In genomic region chr17:70963546-70963945, GRCm38 (mm10) we compare ENCODE assay signal across 8 mouse cellular contexts. TPM values are rescaled to one million over a fixed set of nuclear protein-coding genes. Genes with fewer than 3 reads are reported as not detected.
A peak's percentile ranks its signal among the peaks of the same experiment; 100 is the strongest.
DNase-seq lines count a peak whose midpoint lies in the region; ATAC-seq and TF ChIP-seq lines count a peak whose summit lies in the region.
"Not testable (repeated sequence)": the region's sequence is repeated elsewhere in the genome, so short reads cannot be mapped to it uniquely, and the experiment has no call there.

No protein-coding gene starts in this region.

- not testable (repeated sequence) for H3K4me1 ChIP-seq in hindbrain, embryonic 15.5 days (replicated peaks); lung, postnatal 0 days (ENCODE audit: insufficient read depth, low read depth, low read length)

- peak; percentile 67 for DNase-seq in NIH3T3 (ENCODE audit: low read depth)
- DNase-seq in cerebellum, postnatal 25 days: peak; percentile 71 to 86
- DNase-seq in gastrocnemius, adult 2 months: peak; percentile 87
- DNase-seq in layer of hippocampus, postnatal 25 days (ENCODE audit: extremely low spot score in 1 of 2, low spot score in 1 of 2): peak; percentile 91 to 100
- DNase-seq in lung, postnatal 0 days (ENCODE audit: low spot score): peak; percentile 81
- peak; percentile 91 for DNase-seq in ovary, postnatal 36 days (ENCODE audit: low spot score)
- DNase-seq in thymus, postnatal 4 days: peak; percentile 82

- not testable (repeated sequence) for H3K4me3 ChIP-seq in gastrocnemius, adult 2 months; hindbrain, embryonic 15.5 days; lung, postnatal 0 days (ENCODE audit: low read depth, low read length)

- H3K4me2 ChIP-seq in hindbrain, embryonic 15.5 days; lung, postnatal 0 days (replicated peaks; ENCODE audit: low read depth, low read length): not testable (repeated sequence)

- H3K9me3 ChIP-seq in hindbrain, embryonic 15.5 days; lung, postnatal 0 days (ENCODE audit: low read length): not testable (repeated sequence)

- 71% methylated on average over 13 of the region's 13 CpGs for WGBS in hindbrain, embryonic 15.5 days
- WGBS in lung, postnatal 0 days: 87% methylated on average over 13 of the region's 13 CpGs

- H3K27ac ChIP-seq in gastrocnemius, adult 2 months; hindbrain, embryonic 15.5 days (replicated peaks); lung, postnatal 0 days (ENCODE audit: low read length): not testable (repeated sequence)

- not testable (repeated sequence) for H3K9ac ChIP-seq in hindbrain, embryonic 15.5 days; lung, postnatal 0 days (replicated peaks; ENCODE audit: low read depth)

- ATAC-seq in hindbrain, embryonic 15.5 days (ENCODE audit: low FRiP score, low read depth): peak; percentile 100
- peak; percentile 100 for ATAC-seq in lung, postnatal 0 days

- TF ChIP-seq CTCF in gastrocnemius, adult 2 months (IDR thresholded peaks at IDR 0.05); lung, postnatal 0 days (IDR thresholded peaks at IDR 0.05): not testable (repeated sequence)

- intact Hi-C loops in gastrocnemius, adult 2 months (cut with DNase I): loop anchor here (10.0 kb wide), 1 partner anchor 439 kb away; no protein-coding TSS in a partner anchor

- H3K27me3 ChIP-seq in hindbrain, embryonic 15.5 days; lung, postnatal 0 days (replicated peaks; ENCODE audit: insufficient read depth, low read length): not testable (repeated sequence)

- not testable (repeated sequence) for TF ChIP-seq EP300 in lung, postnatal 0 days (IDR thresholded peaks at IDR 0.05)

- H3K36me3 ChIP-seq in hindbrain, embryonic 15.5 days; lung, postnatal 0 days (ENCODE audit: insufficient read depth, low read length): not testable (repeated sequence)

RNA-seq across cellular contexts. Expression of gene Myom1, which starts 38.9 kb away (rescaled TPM):
- 1,000 to 10,000 TPM; 1,223 to 1,379 TPM for total RNA-seq in gastrocnemius, adult 2 months (2021)
- 1.6 TPM in 2 replicates for polyA plus RNA-seq in hindbrain, embryonic 15.5 days (2015; fragmentation: Nextera tagmentation; extraction: Ambion mirVana)
- 1 to 10 TPM; 1.9 to 3.3 TPM for total RNA-seq in layer of hippocampus, postnatal 25 days (2021)
- polyA plus RNA-seq in lung, postnatal 0 days (2015; fragmentation: Nextera tagmentation; extraction: Ambion mirVana): 9.2 and 12.7 TPM in 2 replicates

RNA-seq across cellular contexts. Expression of gene Myl12a, which starts 39.1 kb away (rescaled TPM):
- total RNA-seq in gastrocnemius, adult 2 months (2021): 100 to 1,000 TPM; 301 to 553 TPM
- polyA plus RNA-seq in hindbrain, embryonic 15.5 days (2015; fragmentation: Nextera tagmentation; extraction: Ambion mirVana): 104 and 120 TPM in 2 replicates
- 10 to 100 TPM; 36.2 to 42.4 TPM for total RNA-seq in layer of hippocampus, postnatal 25 days (2021)
- polyA plus RNA-seq in lung, postnatal 0 days (2015; fragmentation: Nextera tagmentation; extraction: Ambion mirVana): 1,283 and 1,300 TPM in 2 replicates

Comparison
In these comparisons a context has a peak if more than half of its experiments do, and no peak if none do; other contexts are left out.
1. RNA of gene Myom1, which starts 38.9 kb away (total RNA-seq): 1,223 to 1,379 TPM in gastrocnemius, adult 2 months; 1.9 to 3.3 TPM in layer of hippocampus, postnatal 25 days; every median in the first group is over 100 times any median in the second.
2. RNA of gene Myl12a, which starts 39.1 kb away (total RNA-seq): 301 to 553 TPM in gastrocnemius, adult 2 months; 36.2 to 42.4 TPM in layer of hippocampus, postnatal 25 days; every median in the first group is over 4 times any median in the second.
3. Peak in every context shown above with its lines, with median percentiles within 50 percentile points of each other: DNase-seq.